In genomic region chr9:114688953-114689407, GRCm38 (mm10) we compare ENCODE assay signal across 8 mouse cellular contexts. TPM values are rescaled to one million over a fixed set of nuclear protein-coding genes. Genes with fewer than 3 reads are reported as not detected.
A peak's percentile ranks its signal among the peaks of the same experiment; 100 is the strongest.
DNase-seq lines count a peak whose midpoint lies in the region; ATAC-seq and TF ChIP-seq lines count a peak whose summit lies in the region.

No protein-coding gene starts in this region.

- WGBS in heart, embryonic 10.5 days: under 1% methylated on average over 50 of the region's 50 CpGs
- under 1% methylated on average over 50 of the region's 50 CpGs for WGBS in embryonic facial prominence, embryonic 15.5 days

- H3K27me3 ChIP-seq in heart, embryonic 10.5 days (ENCODE audit: insufficient read depth, poor library complexity, severe bottlenecking): no peaks in the 10 kb centered on the region
- H3K27me3 ChIP-seq in E14TG2a.4 (ENCODE audit: insufficient read depth, low read length): no peaks in the 10 kb centered on the region
- H3K27me3 ChIP-seq in embryonic facial prominence, embryonic 15.5 days: no peaks in the 10 kb centered on the region

- DNase-seq in heart, embryonic 10.5 days (ENCODE audit: low spot score): peak; percentile 85
- no peak for DNase-seq in heart, postnatal 4 days
- DNase-seq in kidney, postnatal 10 days: peak; percentile 71
- no peak for DNase-seq in frontal cortex, postnatal 14 days (ENCODE audit: low spot score in 2 of 2)
- no peak for DNase-seq in thymus, postnatal 4 days

- peak overlapping the region; percentile 95 for H3K27ac ChIP-seq in heart, embryonic 10.5 days
- peak overlapping the region; percentile 93 for H3K27ac ChIP-seq in embryonic facial prominence, embryonic 15.5 days (replicated peaks)

- peaks cover 17% of the 10 kb centered on the region for H3K4me1 ChIP-seq in heart, embryonic 10.5 days
- H3K4me1 ChIP-seq in E14TG2a.4 (replicated peaks; ENCODE audit: low read depth, low read length): peaks cover 57% of the 10 kb centered on the region
- peaks cover 17% of the 10 kb centered on the region for H3K4me1 ChIP-seq in embryonic facial prominence, embryonic 15.5 days

- peak overlapping the region; percentile 82 for H3K4me2 ChIP-seq in embryonic facial prominence, embryonic 15.5 days (replicated peaks)

- no peaks in the 10 kb centered on the region for H3K9me3 ChIP-seq in heart, embryonic 10.5 days
- peaks cover 4% of the 10 kb centered on the region; the same call in 1 of the 2 replicates for H3K9me3 ChIP-seq in E14TG2a.4 (ENCODE audit: low read length)
- H3K9me3 ChIP-seq in embryonic facial prominence, embryonic 15.5 days (replicated peaks): no peaks in the 10 kb centered on the region

- peak overlapping the region; percentile 81 for H3K9ac ChIP-seq in embryonic facial prominence, embryonic 15.5 days

- H3K4me3 ChIP-seq in heart, embryonic 10.5 days: peak overlapping the region; percentile 97
- peak overlapping the region; percentile 99 for H3K4me3 ChIP-seq in E14TG2a.4 (replicated peaks; ENCODE audit: low read length)
- peak overlapping the region; percentile 99 for H3K4me3 ChIP-seq in embryonic facial prominence, embryonic 15.5 days (replicated peaks)

- TF ChIP-seq CTCF in E14TG2a.4 (conservative IDR thresholded peaks at IDR 0.05; ENCODE audit: low read length): no peak

- H3K36me3 ChIP-seq in heart, embryonic 10.5 days: peaks cover 27% of the 10 kb centered on the region
- H3K36me3 ChIP-seq in E14TG2a.4 (ENCODE audit: insufficient read depth, low read length): peaks cover 33% of the 10 kb centered on the region
- H3K36me3 ChIP-seq in embryonic facial prominence, embryonic 15.5 days: peaks cover 16% of the 10 kb centered on the region

- ATAC-seq in embryonic facial prominence, embryonic 15.5 days (ENCODE audit: insufficient number of reproducible peaks, low FRiP score, low TSS enrichment, low read depth): peak; percentile 77
- peak; percentile 62 for ATAC-seq in megakaryocyte-erythroid progenitor cell, adult 5-6 weeks (replicated peaks; ENCODE audit: low FRiP score, low TSS enrichment, poor library complexity, severe bottlenecking)

RNA-seq across cellular contexts. Expression of gene Dync1li1, which starts 0.4 kb away (rescaled TPM):
- 71.3 and 83.9 TPM in 2 replicates for polyA plus RNA-seq in heart, embryonic 10.5 days (2016; fragmentation: Nextera tagmentation; extraction: Ambion mirVana)
- total RNA-seq in heart, postnatal 4 days (2021): 10 to 100 TPM; 77.0 to 77.2 TPM
- 55.8 and 64.7 TPM in 2 replicates for polyA plus RNA-seq in embryonic facial prominence, embryonic 15.5 days (2015; fragmentation: Nextera tagmentation; extraction: Ambion mirVana)
- 28.2 and 29.8 TPM in 2 replicates for total RNA-seq in megakaryocyte-erythroid progenitor cell, adult 5-6 weeks (2014; fragmentation: Nextera tagmentation)
- 40.9 and 52.6 TPM in 2 replicates for total RNA-seq in megakaryocyte-erythroid progenitor cell, adult 5-6 weeks (2017)

RNA-seq across cellular contexts. Expression of gene Cmtm6, which starts 41.9 kb away (rescaled TPM):
- polyA plus RNA-seq in heart, embryonic 10.5 days (2016; fragmentation: Nextera tagmentation; extraction: Ambion mirVana): 39.4 and 47.3 TPM in 2 replicates
- 10 to 100 TPM; 32.5 to 33.6 TPM for total RNA-seq in heart, postnatal 4 days (2021)
- polyA plus RNA-seq in embryonic facial prominence, embryonic 15.5 days (2015; fragmentation: Nextera tagmentation; extraction: Ambion mirVana): 46.9 and 48.1 TPM in 2 replicates
- total RNA-seq in megakaryocyte-erythroid progenitor cell, adult 5-6 weeks (2014; fragmentation: Nextera tagmentation): 21.3 and 22.7 TPM in 2 replicates
- 38.9 and 41.3 TPM in 2 replicates for total RNA-seq in megakaryocyte-erythroid progenitor cell, adult 5-6 weeks (2017)

RNA-seq across cellular contexts. Expression of gene Cnot10, which starts 49.0 kb away (rescaled TPM):
- 44.8 and 53.3 TPM in 2 replicates for polyA plus RNA-seq in heart, embryonic 10.5 days (2016; fragmentation: Nextera tagmentation; extraction: Ambion mirVana)
- 10 to 100 TPM; 30.8 to 31.3 TPM for total RNA-seq in heart, postnatal 4 days (2021)
- polyA plus RNA-seq in embryonic facial prominence, embryonic 15.5 days (2015; fragmentation: Nextera tagmentation; extraction: Ambion mirVana): 58.1 and 65.9 TPM in 2 replicates
- 44.6 and 44.7 TPM in 2 replicates for total RNA-seq in megakaryocyte-erythroid progenitor cell, adult 5-6 weeks (2014; fragmentation: Nextera tagmentation)
- total RNA-seq in megakaryocyte-erythroid progenitor cell, adult 5-6 weeks (2017): 65.3 and 68.0 TPM in 2 replicates

Comparison
In these comparisons a context has a peak if more than half of its experiments do, and no peak if none do; other contexts are left out.
1. DNase-seq: peak in heart, embryonic 10.5 days (single experiment) and kidney, postnatal 10 days (single experiment); none in heart, postnatal 4 days (single experiment), frontal cortex, postnatal 14 days (0 of 2) and thymus, postnatal 4 days (single experiment).
2. Peak in every context shown above with its lines, with median percentiles within 50 percentile points of each other: H3K4me3 ChIP-seq.